Mouse (Mus musculus) embryonic fibroblast, embryonic 13.5 days (primary cell): ENCODE results near the gene Socs4. TPM values are rescaled to one million over a fixed set of nuclear protein-coding genes. Genes with fewer than 3 reads are reported as not detected.

Source experiments
- H3K27ac ChIP-seq: 2 replicates; pipeline ENCODE4 v1.5.1; 2012; ENCODE audit warnings: low read length, control low read depth, inconsistent platforms; ENCODE audit not compliant: insufficient read depth
- H3K4me1 ChIP-seq: 2 replicates; pipeline ENCODE4 v1.6.1; 2011; ENCODE audit warnings: low read length; ENCODE audit not compliant: control insufficient read depth, insufficient read depth
- H3K4me3 ChIP-seq: 2 replicates; pipeline ENCODE4 v1.5.1; 2011; ENCODE audit warnings: mild to moderate bottlenecking, control low read depth, low read length; ENCODE audit not compliant: insufficient read depth
- CTCF ChIP-seq: IDR thresholded peaks from 2 replicates; pipeline ENCODE4 v1.5.1; 2011; ENCODE audit warnings: mild to moderate bottlenecking, control low read depth, low read length, moderate library complexity, borderline replicate concordance; ENCODE audit not compliant: insufficient read depth
- POLR2A ChIP-seq: IDR thresholded peaks from 2 replicates; pipeline ENCODE4 v1.6.1; 2011; ENCODE audit warnings: low read depth, mild to moderate bottlenecking, control low read depth, low read length, moderate library complexity
- polyA plus RNA-seq: library from polyadenylated mRNA; stranded (reverse); fragments of >200 nt; gene quantifications from 2 replicates; pipeline ENCODE4 v1.2.4, GENCODE M21; 2011; ENCODE audit warnings: low read depth; ENCODE audit not compliant: missing spikeins, insufficient read length

Gene Socs4
- polyA plus RNA-seq, 1 experiment = 39.7 TPM

DNA sequence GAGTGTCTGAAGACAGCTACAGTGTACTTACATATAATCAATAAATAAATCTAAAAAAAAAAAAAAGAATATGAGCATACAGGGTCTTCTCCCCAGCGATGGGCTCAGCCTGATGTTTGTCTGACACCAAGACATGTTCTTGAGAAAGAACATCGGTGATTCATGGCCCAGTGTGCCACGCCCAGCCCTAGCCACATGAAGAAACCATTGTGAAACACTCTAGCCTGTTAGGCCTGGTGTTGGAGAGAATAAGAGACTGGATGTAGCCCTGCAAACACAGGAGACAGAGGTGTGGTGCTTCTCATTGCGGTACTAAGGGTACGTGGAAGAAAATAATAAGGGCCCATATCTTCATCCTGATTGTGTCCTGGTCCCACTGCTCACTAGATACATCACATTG, 50.6 kb downstream of the Socs4 start:
- H3K4me1 ChIP-seq = 0 out of 2 replicates have a peak, but pooled peaks cover 6% of the 10 kb centered on the region
- no peak overlapping the region for H3K27ac ChIP-seq
- TF ChIP-seq CTCF = no peak
- TF ChIP-seq POLR2A = no peak
- no peak overlapping the region for H3K4me3 ChIP-seq

DNA sequence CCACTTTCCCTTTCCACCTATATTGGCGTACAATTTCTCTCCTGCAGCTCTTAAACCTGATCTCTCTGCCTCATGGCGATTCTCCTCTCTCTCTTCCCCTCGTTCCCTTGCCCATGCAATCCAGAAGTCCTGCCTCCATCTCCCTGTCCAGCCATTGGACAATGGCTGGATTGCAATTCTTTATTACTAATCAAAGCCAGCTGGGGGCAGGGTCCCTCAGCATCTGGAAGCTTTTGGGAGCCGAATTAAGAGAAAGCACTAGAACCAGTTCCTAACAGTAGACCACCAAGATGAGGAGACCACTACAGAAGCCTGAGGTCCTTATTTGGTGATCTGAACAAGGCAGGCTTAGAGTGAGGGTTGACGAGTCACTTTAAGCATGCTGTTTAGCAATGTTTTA, 55.2 kb downstream of the Socs4 start:
- Histone ChIP-seq H3K4me1 (0 out of 2 replicates have a peak, but pooled peaks cover 3% of the 10 kb centered on the region), H3K27ac (no peak overlapping the region), H3K4me3 (no peak overlapping the region)
- TF ChIP-seq POLR2A (no peak), CTCF (no peak)

DNA sequence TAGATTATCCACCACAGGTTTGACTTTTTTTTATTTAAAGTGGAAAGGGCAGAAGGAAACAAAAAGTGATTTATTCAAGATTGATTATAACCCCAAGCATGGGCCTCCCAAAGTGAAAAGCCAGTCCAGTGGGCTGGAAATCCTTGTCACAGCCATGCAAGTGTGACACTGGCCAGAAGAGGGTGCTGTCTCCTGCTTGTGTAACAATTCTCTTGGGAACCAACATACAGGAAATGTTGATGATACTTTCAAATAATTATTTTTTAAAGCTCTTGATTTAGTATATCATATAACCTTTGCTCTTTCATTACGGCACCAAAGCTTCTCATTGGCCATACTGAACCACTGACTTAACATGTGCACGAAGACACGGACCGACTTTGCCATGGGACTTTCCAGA, 58.1 kb downstream of the Socs4 start:
- Histone ChIP-seq H3K4me1 (no peaks in the 10 kb centered on the region), H3K4me3 (no peak overlapping the region), H3K27ac (no peak overlapping the region)
- TF ChIP-seq POLR2A (no peak), CTCF (peak; percentile 74; the same call in 1 of the 2 replicates)

DNA sequence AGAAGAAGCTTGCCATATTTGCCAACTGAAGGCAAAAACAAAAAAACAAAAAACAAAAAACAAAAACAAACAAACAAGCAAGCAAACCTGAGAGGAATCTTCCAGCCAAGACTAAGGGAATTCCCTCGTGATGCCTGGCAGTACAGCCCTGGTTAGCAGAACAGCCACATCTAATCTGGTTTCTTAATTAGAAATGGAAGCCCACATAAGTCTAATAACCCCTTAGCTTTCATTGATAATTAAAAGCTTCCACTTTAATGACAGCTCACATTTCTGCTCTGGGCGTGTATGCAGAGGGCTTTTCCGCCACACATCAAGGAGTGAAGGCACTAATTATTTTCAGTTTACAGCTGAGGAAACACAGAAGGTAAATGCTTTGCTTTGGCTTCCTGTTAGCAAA, 58.6 kb downstream of the Socs4 start:
- TF ChIP-seq CTCF = no peak
- TF ChIP-seq POLR2A = no peak
- H3K27ac ChIP-seq = no peak overlapping the region
- no peaks in the 10 kb centered on the region for H3K4me1 ChIP-seq
- no peak overlapping the region for H3K4me3 ChIP-seq

DNA sequence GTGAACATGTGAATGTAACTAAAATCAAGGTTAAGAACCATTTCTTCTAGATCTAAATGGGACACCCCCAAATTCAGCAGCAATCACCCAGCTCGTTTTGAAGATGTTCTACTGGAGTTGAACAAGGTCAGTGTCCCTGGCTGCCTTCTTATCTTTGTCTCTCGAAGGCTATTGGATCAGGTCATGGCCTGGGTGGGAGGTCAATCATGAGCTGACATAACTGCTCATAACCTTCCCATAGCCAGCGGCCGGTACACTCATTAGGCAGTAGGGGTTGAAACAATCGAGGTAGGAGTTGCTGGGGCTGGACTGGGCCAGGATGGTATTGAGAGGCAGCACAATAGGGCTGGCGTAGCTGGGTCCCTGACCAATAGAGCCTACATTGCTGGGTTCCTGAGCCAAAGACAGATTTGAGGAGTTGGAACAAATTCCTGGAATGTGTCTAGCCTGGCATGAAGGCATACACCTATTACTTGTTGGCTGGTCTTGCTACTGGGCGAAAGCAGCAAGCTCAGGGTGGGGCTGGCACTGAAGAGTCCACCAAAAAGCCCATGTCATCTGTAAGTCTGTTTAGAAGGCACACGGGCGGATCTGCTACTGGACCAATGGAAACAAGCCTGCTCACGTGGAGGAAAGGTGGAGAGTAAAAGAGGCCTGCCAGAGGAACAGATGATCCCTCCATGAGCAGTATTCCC, 63.6 kb downstream of the Socs4 start:
- TF ChIP-seq POLR2A = no peak
- TF ChIP-seq CTCF = no peak
- Histone ChIP-seq H3K4me3 (no peak overlapping the region), H3K4me1 (no peaks in the 10 kb centered on the region), H3K27ac (no peak overlapping the region)

DNA sequence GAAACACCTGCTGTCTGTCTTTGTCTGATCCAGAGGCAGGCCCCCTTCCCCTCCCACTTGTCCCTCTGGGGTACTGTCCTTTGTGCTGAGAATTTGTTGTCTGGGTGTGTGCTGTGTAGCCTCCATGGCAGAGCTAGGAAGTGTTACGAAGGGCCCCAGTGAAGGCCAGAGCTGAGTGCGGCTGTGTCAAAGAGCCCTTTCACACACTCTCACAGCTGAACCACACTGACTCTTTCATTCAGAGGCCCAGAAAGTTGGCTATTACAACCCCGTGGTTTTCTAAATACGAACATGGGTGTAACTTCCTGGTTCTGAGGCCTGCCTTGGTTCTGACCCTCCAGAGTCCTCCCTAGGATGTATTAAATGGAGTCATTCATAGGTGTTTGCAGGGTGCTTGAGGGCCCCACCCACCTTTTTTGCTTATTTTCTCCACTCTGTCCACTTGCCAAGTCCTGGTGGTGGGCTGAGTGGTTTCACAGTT, 65.1 kb downstream of the Socs4 start:
- H3K4me3 ChIP-seq = no peak overlapping the region
- no peak overlapping the region for H3K27ac ChIP-seq
- TF ChIP-seq CTCF = no peak
- TF ChIP-seq POLR2A = no peak
- H3K4me1 ChIP-seq = no peaks in the 10 kb centered on the region

Other genes with a start within 250 kb of the Socs4 start
- 2.4 and 3.1 TPM in 2 replicates for gene Gch1, start 87.5 kb upstream of the Socs4 start, polyA plus RNA-seq
- 22.9 and 23.0 TPM in 2 replicates for gene Wdhd1, start 74 bp upstream of the Socs4 start, polyA plus RNA-seq
- 103 and 112 TPM in 2 replicates for gene Mapk1ip1l, start 21.3 kb downstream of the Socs4 start, polyA plus RNA-seq
- 117 and 150 TPM in 2 replicates for gene Lgals3, start 90.8 kb downstream of the Socs4 start, polyA plus RNA-seq
- 22.6 and 28.8 TPM in 2 replicates for gene Dlgap5, start 141.5 kb downstream of the Socs4 start, polyA plus RNA-seq
- 19.4 and 20.3 TPM in 2 replicates for gene Fbxo34, start 173.5 kb downstream of the Socs4 start, polyA plus RNA-seq